Mouse (Mus musculus) hematopoietic stem cell, adult 5-6 weeks (primary cell): ENCODE results near the gene Intu. TPM values are rescaled to one million over a fixed set of nuclear protein-coding genes. Genes with fewer than 3 reads are reported as not detected.

Source experiments
- ATAC-seq, 2 experiments: fragments of 125-278 bp in 1 of 2; replicated peaks in 1 of 2; 2 replicates each; pipeline ENCODE4 v1.8.0; 2016 to 2017; ENCODE audit warnings: inconsistent platforms in 2 of 2, mild to moderate bottlenecking in 2 of 2, moderate number of reproducible peaks in 2 of 2, low read depth in 1 of 2, moderate TSS enrichment in 1 of 2; ENCODE audit not compliant: low FRiP score in 2 of 2, poor library complexity in 2 of 2, severe bottlenecking in 2 of 2, insufficient read depth in 1 of 2, low TSS enrichment in 1 of 2
- total RNA-seq: library from RNA; stranded (forward); fragments of 172-1452, 232-1000 nt; gene quantifications from 2 replicates; pipeline ENCODE4 v1.2.3, GENCODE M21; 2017

The Intu gene
- total RNA-seq, 1 experiment from 2014 or later = 4.5 TPM

- peak in 1 of 2 experiments; percentile 29; a peak in 1 of 4 replicates for ATAC-seq
Observed at GRCm38 (mm10) chr3:40666861-40667719, 136.0 kb downstream of the Intu start.

GRCm38 (mm10) chr3:40668889-40669288 lies 137.8 kb downstream of the Intu start:
- no peak for ATAC-seq

GRCm38 (mm10) chr3:40669395-40669794 lies 138.3 kb downstream of the Intu start:
- ATAC-seq = no peak

GRCm38 (mm10) chr3:40673515-40673914 lies 142.4 kb downstream of the Intu start:
- ATAC-seq = no peak

- ATAC-seq = no peak
Observed at GRCm38 (mm10) chr3:40674873-40675405, 143.9 kb downstream of the Intu start.

- no peak for ATAC-seq
Observed at GRCm38 (mm10) chr3:40678856-40679255, 147.8 kb downstream of the Intu start.

GRCm38 (mm10) chr3:40682404-40682803 lies 151.3 kb downstream of the Intu start:
- ATAC-seq = no peak

- ATAC-seq = no peak
Observed at GRCm38 (mm10) chr3:40683171-40683570, 152.1 kb downstream of the Intu start.

- no peak for ATAC-seq
Observed at GRCm38 (mm10) chr3:40685855-40686515, 154.9 kb downstream of the Intu start.

- ATAC-seq = no peak
Observed at GRCm38 (mm10) chr3:40686836-40687235, 155.8 kb downstream of the Intu start.

- no peak; a peak in 1 of 4 replicates for ATAC-seq
Observed at GRCm38 (mm10) chr3:40687588-40687987, 156.5 kb downstream of the Intu start.

- no peak for ATAC-seq
Observed at GRCm38 (mm10) chr3:40691566-40691965, 160.5 kb downstream of the Intu start.

GRCm38 (mm10) chr3:40693435-40693834 lies 162.3 kb downstream of the Intu start:
- no peak for ATAC-seq

GRCm38 (mm10) chr3:40693960-40694359 lies 162.9 kb downstream of the Intu start:
- no peak for ATAC-seq

GRCm38 (mm10) chr3:40694438-40694837 lies 163.4 kb downstream of the Intu start:
- ATAC-seq = peak; percentile 57 to 63; a peak in 3 of 4 replicates

GRCm38 (mm10) chr3:40695162-40695561 lies 164.1 kb downstream of the Intu start:
- ATAC-seq = no peak

- no peak for ATAC-seq
Observed at GRCm38 (mm10) chr3:40698834-40699233, 167.7 kb downstream of the Intu start.

- ATAC-seq = peak; percentile 84 to 87
Observed at GRCm38 (mm10) chr3:40704816-40705430, 173.8 kb downstream of the Intu start.
